Mouse (Mus musculus) ES-Bruce4 (cell line): ENCODE results near the gene Zfp384.

ENCODE experiments used
- CTCF ChIP-seq: IDR thresholded peaks from one replicate; pipeline ENCODE4 v1.8.1; 2011; ENCODE audit warnings: low read depth, low read length
- POLR2A ChIP-seq: IDR thresholded peaks from one replicate; pipeline ENCODE4 v1.8.1; 2011; ENCODE audit warnings: low read length; ENCODE audit not compliant: insufficient read depth

DNA sequence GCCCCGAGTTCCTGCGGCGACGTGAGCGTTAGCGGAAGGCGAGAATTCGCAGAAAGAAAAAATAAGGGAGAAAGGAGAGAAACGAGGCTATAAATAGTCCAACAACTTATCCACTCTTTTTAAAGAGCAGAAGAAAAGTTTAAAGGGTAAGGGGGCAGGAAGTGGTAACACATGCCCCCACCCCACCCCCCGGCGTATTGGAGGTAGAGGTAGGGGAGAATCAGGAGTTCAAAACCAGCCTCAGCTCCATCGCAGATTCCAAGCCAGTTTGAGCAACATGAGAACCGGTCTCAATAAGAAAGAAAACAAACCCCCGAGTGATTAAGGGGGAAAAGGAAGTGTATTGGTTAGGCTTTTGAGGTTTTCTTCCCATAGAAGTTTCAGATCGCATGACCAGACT is 43.2 kb upstream of the Zfp384 start:
- TF ChIP-seq CTCF (no peak), POLR2A (no peak)
